Mouse (Mus musculus): ENCODE data around the gene Olfr821.
"Not testable (repeated sequence)": the region's sequence is repeated elsewhere in the genome, so short reads cannot be mapped to it uniquely, and the experiment has no call there.

GRCm38 (mm10) chr10:130005366-130005765 is 24.8 kb upstream of the Olfr821 start:
- not testable (repeated sequence) for TF ChIP-seq EP300, CTCF (IDR thresholded peaks at IDR 0.05)
